Mouse (Mus musculus) skeletal muscle tissue, postnatal 0 days (tissue): ENCODE measurements around the gene Zic3. TPM values are rescaled to one million over a fixed set of nuclear protein-coding genes. Genes with fewer than 3 reads are reported as not detected.

ENCODE experiments used
- polyA plus RNA-seq: library from polyadenylated mRNA; unstranded; fragments of >200 nt; fragmentation: Nextera tagmentation; extraction: Ambion mirVana; gene quantifications from 2 replicates; pipeline ENCODE4 v1.2.1, GENCODE M21; 2015

Zic3 gene
- 0.12 TPM in 1 of 2 replicates, not detected in the other for polyA plus RNA-seq

GRCm38 (mm10) chrX:58022400-58022799 is at the start of gene Zic3:
TSS of gene Zic3 (plus strand) at chrX:58022700.

